Mouse (Mus musculus): ENCODE measurements around the gene Cdca5.
"Not testable (repeated sequence)": the region's sequence is repeated elsewhere in the genome, so short reads cannot be mapped to it uniquely, and the experiment has no call there.

Cdca5 gene

GRCm38 (mm10) chr19:6104476-6104875 lies 19.7 kb downstream of the Cdca5 start:
- no peak for DNase-seq (ENCODE audit: low read depth)

- no peak for DNase-seq (ENCODE audit: low read depth)
Observed at GRCm38 (mm10) chr19:6105586-6105985, 20.8 kb downstream of the Cdca5 start, which contains the start of gene Naaladl1. Gene Naaladl1, plus strand, starts transcription at chr19:6105782.

GRCm38 (mm10) chr19:6113116-6113515 lies 28.3 kb downstream of the Cdca5 start:
- no peak for DNase-seq (ENCODE audit: low read depth)

GRCm38 (mm10) chr19:6116113-6116850 lies 31.5 kb downstream of the Cdca5 start:
- DNase-seq (ENCODE audit: low read depth), result no peak

- no peak for DNase-seq (ENCODE audit: low read depth)
Observed at GRCm38 (mm10) chr19:6117346-6117985, 32.7 kb downstream of the Cdca5 start.

- peak; percentile 91 for DNase-seq (ENCODE audit: low read depth)
Observed at GRCm38 (mm10) chr19:6117986-6118676, 33.3 kb downstream of the Cdca5 start, which contains the start of gene Sac3d1. Gene Sac3d1, minus strand, starts transcription at chr19:6118650.

- no peak for DNase-seq (ENCODE audit: low read depth)
Observed at GRCm38 (mm10) chr19:6118677-6119185, 33.9 kb downstream of the Cdca5 start.

- DNase-seq (ENCODE audit: low read depth), result no peak
Observed at GRCm38 (mm10) chr19:6121761-6122160, 37.0 kb downstream of the Cdca5 start.

GRCm38 (mm10) chr19:6123330-6123729 lies 38.5 kb downstream of the Cdca5 start:
- no peak for DNase-seq (ENCODE audit: low read depth)

GRCm38 (mm10) chr19:6124898-6125297 lies 40.1 kb downstream of the Cdca5 start:
- DNase-seq (ENCODE audit: low read depth), result no peak

GRCm38 (mm10) chr19:6126289-6126688 lies 41.5 kb downstream of the Cdca5 start:
- DNase-seq (ENCODE audit: low read depth), result no peak

GRCm38 (mm10) chr19:6126789-6127580 lies 42.2 kb downstream of the Cdca5 start:
- DNase-seq (ENCODE audit: low read depth), result no peak

GRCm38 (mm10) chr19:6127760-6128341 lies 43.1 kb downstream of the Cdca5 start, which contains the start of gene Snx15:
Gene Snx15, minus strand, starts transcription at chr19:6128304.
- DNase-seq (ENCODE audit: low read depth), result peak; percentile 81

GRCm38 (mm10) chr19:6130414-6131128 lies 45.8 kb downstream of the Cdca5 start:
- DNase-seq (ENCODE audit: low read depth), result not testable (repeated sequence)

- DNase-seq (ENCODE audit: low read depth), result no peak
Observed at GRCm38 (mm10) chr19:6132171-6132827, 47.5 kb downstream of the Cdca5 start.

- not testable (repeated sequence) for DNase-seq (ENCODE audit: low read depth)
Observed at GRCm38 (mm10) chr19:6133197-6133596, 48.4 kb downstream of the Cdca5 start.

GRCm38 (mm10) chr19:6136397-6136796 lies 51.6 kb downstream of the Cdca5 start:
- DNase-seq (ENCODE audit: low read depth), result peak; percentile 74

GRCm38 (mm10) chr19:6139701-6140100 lies 54.9 kb downstream of the Cdca5 start:
- DNase-seq (ENCODE audit: low read depth), result no peak

GRCm38 (mm10) chr19:6140374-6140677 lies 55.5 kb downstream of the Cdca5 start:
- DNase-seq (ENCODE audit: low read depth), result no peak

GRCm38 (mm10) chr19:6140678-6141393 lies 56.1 kb downstream of the Cdca5 start, which contains the start of gene Batf2:
Gene Batf2, plus strand, starts transcription at chr19:6140983.
- DNase-seq (ENCODE audit: low read depth), result peak; percentile 87
